Mouse (Mus musculus) ES-Bruce4 (cell line): ENCODE measurements around the gene Gpx6. TPM values are rescaled to one million over a fixed set of nuclear protein-coding genes. Genes with fewer than 3 reads are reported as not detected.

Experiments used
- H3K27ac ChIP-seq: 2 replicates; pipeline ENCODE4 v1.5.1; 2012; ENCODE audit warnings: low read length, inconsistent platforms; ENCODE audit not compliant: insufficient read depth
- H3K27me3 ChIP-seq: 2 replicates; pipeline ENCODE4 v1.6.1; 2012; ENCODE audit warnings: mild to moderate bottlenecking, low read length, inconsistent platforms; ENCODE audit not compliant: control insufficient read depth, poor library complexity, insufficient read depth, severe bottlenecking
- H3K36me3 ChIP-seq: 2 replicates; pipeline ENCODE4 v1.6.1; 2012; ENCODE audit warnings: inconsistent platforms, mild to moderate bottlenecking, low read length, moderate library complexity; ENCODE audit not compliant: control insufficient read depth, poor library complexity, insufficient read depth, severe bottlenecking
- H3K4me1 ChIP-seq: one replicate; pipeline ENCODE4 v1.8.1; 2011; ENCODE audit warnings: low read length; ENCODE audit not compliant: control insufficient read depth, insufficient read depth
- H3K4me3 ChIP-seq: 2 replicates; pipeline ENCODE4 v1.5.1; 2011; ENCODE audit warnings: low read depth, mild to moderate bottlenecking, low read length
- H3K9ac ChIP-seq: 2 replicates; pipeline ENCODE4 v1.6.1; 2012; ENCODE audit warnings: low read depth, mild to moderate bottlenecking, inconsistent platforms; ENCODE audit not compliant: poor library complexity, severe bottlenecking
- H3K9me3 ChIP-seq: replicated peaks from 2 replicates; pipeline ENCODE4 v1.6.1; 2012; ENCODE audit warnings: mild to moderate bottlenecking, low read length, inconsistent platforms; ENCODE audit not compliant: control insufficient read depth, poor library complexity, insufficient read depth, severe bottlenecking
- CTCF ChIP-seq: IDR thresholded peaks from one replicate; pipeline ENCODE4 v1.8.1; 2011; ENCODE audit warnings: low read depth, low read length
- EP300 ChIP-seq: IDR thresholded peaks from 2 replicates; pipeline ENCODE4 v1.6.1; 2011; ENCODE audit warnings: low read depth, low read length; ENCODE audit not compliant: insufficient read depth
- POLR2A ChIP-seq: IDR thresholded peaks from one replicate; pipeline ENCODE4 v1.8.1; 2011; ENCODE audit warnings: low read length; ENCODE audit not compliant: insufficient read depth
- polyA plus RNA-seq: library from polyadenylated mRNA; stranded (reverse); fragments of >200 nt; gene quantifications from 2 replicates; pipeline ENCODE4 v1.2.4, GENCODE M21; 2011; ENCODE audit warnings: low read depth; ENCODE audit not compliant: missing spikeins, insufficient read depth, insufficient read length

Gene Gpx6
- polyA plus RNA-seq, 1 experiment, result 2.2 TPM

GRCm38 (mm10) chr13:21279559-21279958 lies 32.4 kb upstream of the Gpx6 start:
- Histone ChIP-seq H3K9me3 (no peaks in the 10 kb centered on the region), H3K36me3 (no peaks in the 10 kb centered on the region), H3K4me3 (peak overlapping the region; percentile 75), H3K27ac (no peak overlapping the region), H3K27me3 (no peaks in the 10 kb centered on the region; the same call in 1 of the 2 replicates), H3K9ac (peak overlapping the region; percentile 87), H3K4me1 (no peaks in the 10 kb centered on the region)
- TF ChIP-seq CTCF (no peak), EP300 (no peak), POLR2A (no peak)

- Histone ChIP-seq H3K36me3 (no peaks in the 10 kb centered on the region), H3K27me3 (no peaks in the 10 kb centered on the region), H3K4me3 (no peak within 1 kb of the TSS), H3K27ac (no peak within 1 kb of the TSS), H3K4me1 (no peaks in the 10 kb centered on the region), H3K9me3 (no peaks in the 10 kb centered on the region), H3K9ac (no peak within 1 kb of the TSS)
- TF ChIP-seq EP300 (no peak), POLR2A (no peak)
Observed at GRCm38 (mm10) chr13:21292631-21293030, 19.3 kb upstream of the Gpx6 start, which contains the start of gene Gpx5. Gene Gpx5 (minus strand): TSS chr13:21292731.

- no peak overlapping the region for H3K27ac ChIP-seq
- no peaks in the 10 kb centered on the region for H3K36me3 ChIP-seq
- H3K4me3 ChIP-seq, result no peak overlapping the region
- no peaks in the 10 kb centered on the region for H3K4me1 ChIP-seq
- no peak for TF ChIP-seq CTCF
- no peak for TF ChIP-seq EP300
- TF ChIP-seq POLR2A, result no peak
- no peaks in the 10 kb centered on the region for H3K9me3 ChIP-seq
- H3K9ac ChIP-seq, result no peak overlapping the region
- H3K27me3 ChIP-seq, result no peaks in the 10 kb centered on the region; the same call in 1 of the 2 replicates
Observed at GRCm38 (mm10) chr13:21298557-21298956, 13.4 kb upstream of the Gpx6 start.

GRCm38 (mm10) chr13:21304483-21305066 lies 7.3 kb upstream of the Gpx6 start:
- Histone ChIP-seq H3K36me3 (no peaks in the 10 kb centered on the region), H3K4me1 (no peaks in the 10 kb centered on the region), H3K27me3 (peaks cover 1% of the 10 kb centered on the region; the same call in 1 of the 2 replicates), H3K4me3 (no peak overlapping the region), H3K9ac (no peak overlapping the region), H3K27ac (no peak overlapping the region), H3K9me3 (no peaks in the 10 kb centered on the region)
- TF ChIP-seq CTCF (no peak), POLR2A (no peak), EP300 (no peak)

DNA sequence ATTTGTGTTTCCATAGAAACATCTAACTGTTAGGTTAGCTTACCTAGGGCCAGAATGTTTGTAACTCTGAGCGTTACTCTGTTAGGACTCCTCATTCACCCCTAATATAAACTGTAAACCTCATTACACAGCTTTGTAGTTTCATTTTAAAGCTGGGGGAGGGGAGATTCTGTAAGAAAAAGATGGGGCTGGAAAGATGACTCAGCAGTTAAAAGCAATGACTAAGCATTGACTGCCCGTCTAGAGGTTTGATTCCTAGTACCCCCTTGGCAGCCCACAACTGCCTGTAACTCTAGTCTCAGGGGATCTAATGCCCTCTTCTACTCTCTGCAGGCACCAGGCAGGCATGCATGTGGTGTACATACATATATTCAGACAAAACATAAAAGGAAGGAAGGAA lies 2.1 kb upstream of the Gpx6 start:
- Histone ChIP-seq H3K4me3 (no peak overlapping the region), H3K27ac (no peak overlapping the region), H3K9me3 (no peaks in the 10 kb centered on the region), H3K9ac (no peak overlapping the region), H3K36me3 (no peaks in the 10 kb centered on the region), H3K4me1 (peaks cover 3% of the 10 kb centered on the region), H3K27me3 (0 out of 2 replicates have a peak, but pooled peaks cover 1% of the 10 kb centered on the region)
- TF ChIP-seq POLR2A (no peak), EP300 (no peak), CTCF (no peak)

GRCm38 (mm10) chr13:21312854-21313253 lies 929 bp downstream of the Gpx6 start:
- H3K4me1 ChIP-seq, result peaks cover 3% of the 10 kb centered on the region
- H3K9ac ChIP-seq, result no peak overlapping the region
- no peaks in the 10 kb centered on the region for H3K36me3 ChIP-seq
- no peaks in the 10 kb centered on the region for H3K27me3 ChIP-seq
- no peaks in the 10 kb centered on the region for H3K9me3 ChIP-seq
- no peak overlapping the region for H3K27ac ChIP-seq
- TF ChIP-seq POLR2A (no peak), EP300 (no peak), CTCF (no peak)
- H3K4me3 ChIP-seq, result no peak overlapping the region
